Mouse (Mus musculus) gastrocnemius, postnatal 4 days (tissue): Measurements from ENCODE around the gene Ipcef1. TPM values are rescaled to one million over a fixed set of nuclear protein-coding genes. Genes with fewer than 3 reads are reported as not detected.

Experiments used
- DNase-seq, 2 experiments: peaks; one replicate each; pipeline ENCODE4 v3.0.0; 2021 to 2022; ENCODE audit warnings: low spot score in 2 of 2, mixed read lengths in 2 of 2
- long read RNA-seq, 2 experiments: library from polyadenylated mRNA; stranded (forward); transcript quantifications; one replicate each; pipeline ENCODE4 v2.0.0; 2021
- total RNA-seq, 2 experiments: library from RNA; stranded (reverse); gene quantifications; 2 replicates each; pipeline ENCODE4 v1.2.3; 2021

Gene Ipcef1
- total RNA-seq, result under 1 TPM in 1 of 2 experiments, not detected in 1; 0.13 TPM
- long read RNA-seq, experiment 1, result 0 reads
- long read RNA-seq, experiment 2, result 0 reads

- no peak for DNase-seq
These were observed at the start of gene Ipcef1 for GRCm38 (mm10) chr10:7052315-7053017. TSS of gene Ipcef1 (minus strand) at chr10:7052478.

- no peak for DNase-seq
These were observed 25.7 kb upstream of the Ipcef1 start for GRCm38 (mm10) chr10:7077971-7078370.

GRCm38 (mm10) chr10:7077389-7077808, 25.1 kb upstream of the Ipcef1 start:
- no peak for DNase-seq

GRCm38 (mm10) chr10:7076662-7077211, 24.5 kb upstream of the Ipcef1 start:
- DNase-seq, result no peak

GRCm38 (mm10) chr10:7076201-7076600, 23.9 kb upstream of the Ipcef1 start:
- DNase-seq, result peak; percentile 57 to 76

- DNase-seq, result no peak
These were observed 23.4 kb upstream of the Ipcef1 start for GRCm38 (mm10) chr10:7075661-7076060.

- DNase-seq, result no peak
These were observed 22.0 kb upstream of the Ipcef1 start for GRCm38 (mm10) chr10:7074231-7074630.

GRCm38 (mm10) chr10:7070924-7071323, 18.6 kb upstream of the Ipcef1 start:
- DNase-seq, result no peak

- no peak for DNase-seq
These were observed 18.0 kb upstream of the Ipcef1 start for GRCm38 (mm10) chr10:7070100-7070835.

- DNase-seq, result no peak
These were observed 16.8 kb upstream of the Ipcef1 start for GRCm38 (mm10) chr10:7069090-7069489.

- no peak for DNase-seq
These were observed 16.3 kb upstream of the Ipcef1 start for GRCm38 (mm10) chr10:7068608-7069007.

GRCm38 (mm10) chr10:7063752-7064457, 11.6 kb upstream of the Ipcef1 start:
- no peak for DNase-seq

- no peak for DNase-seq
These were observed 10.7 kb upstream of the Ipcef1 start for GRCm38 (mm10) chr10:7062993-7063392.

- no peak for DNase-seq
These were observed 8.0 kb upstream of the Ipcef1 start for GRCm38 (mm10) chr10:7060326-7060725.

GRCm38 (mm10) chr10:7057546-7057945, 5.3 kb upstream of the Ipcef1 start:
- no peak for DNase-seq

- no peak for DNase-seq
These were observed 2.4 kb upstream of the Ipcef1 start for GRCm38 (mm10) chr10:7054560-7055205.

- DNase-seq, result no peak
These were observed 2.4 kb downstream of the Ipcef1 start for GRCm38 (mm10) chr10:7049901-7050300.

GRCm38 (mm10) chr10:7047919-7048291, 4.4 kb downstream of the Ipcef1 start:
- DNase-seq, result no peak

- DNase-seq, result no peak
These were observed 4.9 kb downstream of the Ipcef1 start for GRCm38 (mm10) chr10:7047288-7047918.

- no peak for DNase-seq
These were observed 8.4 kb downstream of the Ipcef1 start for GRCm38 (mm10) chr10:7043896-7044295.

- no peak for DNase-seq
These were observed 11.2 kb downstream of the Ipcef1 start for GRCm38 (mm10) chr10:7041032-7041431.
